Mouse (Mus musculus) frontal cortex, postnatal 36 days (tissue): ENCODE measurements around the gene Capn9.

Experiments
- DNase-seq, 2 experiments: peaks; one replicate each; pipeline ENCODE4 v3.0.0; 2022; ENCODE audit warnings: low spot score in 2 of 2

Capn9 gene

GRCm38 (mm10) chr8:124571732-124572429, 4.0 kb upstream of the Capn9 start:
- DNase-seq, result no peak

- no peak for DNase-seq
Measured at GRCm38 (mm10) chr8:124572430-124572775, 3.5 kb upstream of the Capn9 start.

GRCm38 (mm10) chr8:124573552-124574340, 2.2 kb upstream of the Capn9 start:
- peak; percentile 88 to 93 for DNase-seq

GRCm38 (mm10) chr8:124576751-124577150, 840 bp downstream of the Capn9 start:
- DNase-seq, result no peak

GRCm38 (mm10) chr8:124585718-124586425, 10.0 kb downstream of the Capn9 start:
- DNase-seq, result no peak

GRCm38 (mm10) chr8:124586556-124586955, 10.6 kb downstream of the Capn9 start:
- no peak for DNase-seq

GRCm38 (mm10) chr8:124589393-124589792, 13.5 kb downstream of the Capn9 start:
- DNase-seq, result no peak

- no peak for DNase-seq
Measured at GRCm38 (mm10) chr8:124604066-124604465, 28.2 kb downstream of the Capn9 start.

GRCm38 (mm10) chr8:124608239-124608971, 32.5 kb downstream of the Capn9 start:
- no peak for DNase-seq

- DNase-seq, result no peak
Measured at GRCm38 (mm10) chr8:124608972-124609353, 33.1 kb downstream of the Capn9 start.

GRCm38 (mm10) chr8:124614325-124614724, 38.4 kb downstream of the Capn9 start:
- no peak for DNase-seq

- DNase-seq, result peak; percentile 84 to 91
Measured at GRCm38 (mm10) chr8:124617266-124617869, 41.5 kb downstream of the Capn9 start.

GRCm38 (mm10) chr8:124618252-124618651, 42.3 kb downstream of the Capn9 start:
- no peak for DNase-seq

GRCm38 (mm10) chr8:124621255-124621654, 45.3 kb downstream of the Capn9 start:
- DNase-seq, result peak; percentile 45 to 69

- no peak for DNase-seq
Measured at GRCm38 (mm10) chr8:124626251-124626650, 50.3 kb downstream of the Capn9 start.

- no peak for DNase-seq
Measured at GRCm38 (mm10) chr8:124630489-124630888, 54.6 kb downstream of the Capn9 start.

GRCm38 (mm10) chr8:124630891-124631290, 55.0 kb downstream of the Capn9 start:
- DNase-seq, result no peak

- no peak for DNase-seq
Measured at GRCm38 (mm10) chr8:124631966-124632365, 56.1 kb downstream of the Capn9 start.

GRCm38 (mm10) chr8:124633001-124633703, 57.2 kb downstream of the Capn9 start:
- DNase-seq, result peak; percentile 50 to 54

- no peak for DNase-seq
Measured at GRCm38 (mm10) chr8:124634411-124635246, 58.7 kb downstream of the Capn9 start.
